Mouse (Mus musculus) brain, adult 2 months (tissue): Measurements from ENCODE around the gene Gm11146.

Source experiments
- DNase-seq: peaks from one replicate; pipeline ENCODE4 v3.0.0; 2011; ENCODE audit warnings: low read depth, low spot score

The Gm11146 gene

DNA sequence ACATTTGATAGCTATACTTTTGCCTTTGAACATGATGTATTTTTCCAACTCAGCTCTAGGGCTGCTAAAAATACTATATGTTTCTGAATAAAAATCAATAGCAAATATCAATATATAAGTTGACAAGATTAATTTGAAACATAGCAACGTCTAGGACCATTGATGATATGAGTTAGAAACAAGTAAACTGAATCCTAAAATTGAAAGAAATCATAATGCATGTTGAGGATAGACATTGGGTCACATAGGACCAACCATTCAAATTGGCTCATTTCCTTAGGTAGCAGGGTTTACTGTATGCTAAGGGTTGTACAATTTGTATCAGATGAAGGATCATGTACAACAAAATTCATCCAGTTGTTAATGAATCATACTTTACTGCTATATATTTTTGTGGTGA lies at the start of gene Gm11146:
TSS of gene Gm11146 (minus strand) at position 101 of the 400 bp plus-strand sequence.
- DNase-seq = no peak

DNA sequence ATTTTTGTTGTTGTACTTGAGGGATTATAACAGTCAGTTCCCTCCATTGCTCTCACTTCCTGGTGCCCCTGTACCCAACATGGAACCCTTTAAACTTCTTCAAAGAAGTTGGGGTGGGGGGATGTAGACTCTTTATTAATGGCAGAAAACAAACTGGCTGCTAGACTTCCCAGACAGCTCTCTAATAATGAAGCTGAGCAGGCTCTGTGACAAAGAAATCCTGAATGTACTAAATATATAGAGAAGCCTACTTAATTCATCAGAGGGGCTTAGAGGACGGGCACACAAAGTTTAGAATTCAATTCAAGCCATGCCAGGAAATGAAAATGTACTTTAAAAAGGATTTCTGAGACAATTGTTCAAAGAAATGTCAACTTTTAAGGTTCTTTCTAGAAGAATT lies 48.7 kb upstream of the Gm11146 start:
- no peak for DNase-seq

DNA sequence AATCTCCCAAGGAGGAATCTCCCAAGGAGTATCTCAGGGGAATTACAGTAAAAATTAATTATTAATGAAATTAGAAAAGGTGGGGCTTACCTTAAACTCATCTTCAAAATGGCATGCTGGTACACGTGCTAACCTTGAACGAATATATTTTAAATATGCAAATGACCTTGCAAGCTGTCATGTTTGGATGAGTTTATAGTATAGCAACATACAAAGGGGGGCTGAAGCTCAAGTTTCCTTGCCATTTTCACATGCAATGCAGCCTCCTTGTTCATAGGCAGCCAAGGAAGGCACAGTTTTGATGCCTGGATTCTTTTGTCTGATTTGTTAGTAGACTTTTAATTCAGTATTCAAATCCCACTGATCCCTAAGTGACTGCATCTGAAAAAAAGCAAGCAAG lies 47.1 kb upstream of the Gm11146 start:
- no peak for DNase-seq

DNA sequence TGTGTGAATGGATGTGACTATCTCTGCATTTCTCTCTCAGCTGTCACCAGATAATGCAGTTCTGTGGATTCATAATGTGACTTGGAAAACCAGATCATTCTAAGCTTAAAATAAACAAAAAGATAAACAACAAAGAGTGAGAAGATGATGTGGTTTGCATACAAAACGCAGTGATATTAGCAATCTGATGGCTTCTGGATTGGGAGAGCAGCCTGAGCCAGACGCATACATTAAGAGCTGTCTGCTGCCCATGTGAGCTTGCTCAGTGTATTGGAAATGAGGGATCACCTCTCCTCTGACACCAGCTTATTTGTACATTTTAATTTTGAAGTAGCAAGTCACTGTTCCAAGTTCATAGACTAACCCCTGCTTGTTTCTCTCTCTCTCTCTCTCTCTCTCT lies 46.3 kb upstream of the Gm11146 start:
- DNase-seq = no peak

DNA sequence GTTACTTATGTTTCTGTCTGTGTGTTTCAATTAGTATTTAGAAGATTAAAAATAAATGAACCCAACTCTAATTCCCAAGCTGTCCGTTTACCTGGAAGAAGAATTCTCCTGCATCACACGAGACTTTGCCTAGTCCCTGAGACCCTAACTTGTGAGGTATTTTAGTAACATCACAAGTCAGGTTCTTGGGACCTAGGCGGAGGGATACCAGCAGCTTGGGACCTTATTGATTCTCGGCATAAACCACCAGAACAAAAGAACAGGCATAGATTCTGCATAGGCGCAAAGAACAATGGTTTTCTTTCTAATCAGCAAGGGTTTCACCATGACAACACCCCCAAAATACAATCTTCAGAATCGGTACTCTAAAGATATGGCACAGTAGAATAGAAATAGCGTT lies 44.3 kb upstream of the Gm11146 start:
- DNase-seq = peak; percentile 70

DNA sequence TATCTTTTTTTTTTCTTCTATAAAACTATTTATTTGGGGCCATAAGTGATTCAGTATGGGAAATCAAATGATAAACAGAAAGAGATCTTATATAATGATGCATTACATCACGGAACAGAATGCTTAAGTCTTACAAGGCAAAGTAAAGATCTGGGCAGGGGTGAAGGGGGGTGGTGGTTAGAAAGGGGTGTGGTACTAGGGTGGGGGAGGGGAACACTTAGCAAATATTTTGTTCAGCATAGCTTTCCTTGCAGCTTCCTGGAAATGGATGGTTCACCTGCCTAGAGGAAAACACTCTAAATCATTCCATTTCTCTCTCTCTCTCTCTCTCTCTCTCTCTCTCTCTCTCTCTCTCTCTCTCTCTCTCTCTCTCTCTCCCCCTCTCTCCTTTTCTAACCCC lies 43.1 kb upstream of the Gm11146 start:
- peak; percentile 62 for DNase-seq

DNA sequence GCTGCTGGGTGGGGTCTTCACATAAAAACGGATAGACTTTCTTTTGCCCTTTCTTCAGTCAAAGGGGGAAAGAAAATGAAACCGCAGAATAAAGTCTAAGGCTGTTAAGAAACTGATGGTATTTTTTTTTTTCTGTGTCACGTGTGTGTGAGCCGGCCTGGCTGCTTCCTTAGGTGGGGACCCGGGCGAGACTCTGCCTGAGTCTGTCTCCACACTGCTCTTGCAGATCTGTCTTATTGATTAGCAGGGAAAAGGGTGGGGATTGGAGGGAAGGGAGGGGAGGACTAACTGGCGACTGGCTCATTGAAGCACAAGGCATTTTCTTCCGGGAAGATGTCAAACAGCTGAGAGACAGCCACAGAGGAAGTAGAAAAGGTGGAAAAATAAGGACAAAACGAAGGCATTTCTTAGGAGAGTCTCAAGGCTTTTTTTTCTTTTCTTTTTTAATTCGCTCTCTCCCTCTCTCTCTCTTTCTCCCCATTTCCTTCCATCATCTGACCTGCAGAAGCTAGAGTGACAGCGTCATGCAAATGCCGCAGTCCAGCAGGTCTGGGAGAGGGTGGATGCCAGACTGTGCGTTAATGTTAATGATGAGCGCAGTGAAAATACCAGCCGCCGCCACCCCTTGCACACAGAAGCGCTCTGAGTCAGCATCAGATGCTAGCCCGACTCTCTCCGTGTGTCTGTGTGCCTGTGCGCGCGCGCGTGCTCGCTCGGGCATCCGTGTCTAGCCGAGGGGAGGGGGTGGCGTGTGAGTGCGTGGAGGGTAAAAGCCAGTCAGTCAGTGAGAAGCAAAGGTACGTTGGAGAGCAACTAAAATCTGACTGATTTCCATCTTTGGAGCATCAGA lies 42.2 kb upstream of the Gm11146 start:
- DNase-seq = peak; percentile 96

DNA sequence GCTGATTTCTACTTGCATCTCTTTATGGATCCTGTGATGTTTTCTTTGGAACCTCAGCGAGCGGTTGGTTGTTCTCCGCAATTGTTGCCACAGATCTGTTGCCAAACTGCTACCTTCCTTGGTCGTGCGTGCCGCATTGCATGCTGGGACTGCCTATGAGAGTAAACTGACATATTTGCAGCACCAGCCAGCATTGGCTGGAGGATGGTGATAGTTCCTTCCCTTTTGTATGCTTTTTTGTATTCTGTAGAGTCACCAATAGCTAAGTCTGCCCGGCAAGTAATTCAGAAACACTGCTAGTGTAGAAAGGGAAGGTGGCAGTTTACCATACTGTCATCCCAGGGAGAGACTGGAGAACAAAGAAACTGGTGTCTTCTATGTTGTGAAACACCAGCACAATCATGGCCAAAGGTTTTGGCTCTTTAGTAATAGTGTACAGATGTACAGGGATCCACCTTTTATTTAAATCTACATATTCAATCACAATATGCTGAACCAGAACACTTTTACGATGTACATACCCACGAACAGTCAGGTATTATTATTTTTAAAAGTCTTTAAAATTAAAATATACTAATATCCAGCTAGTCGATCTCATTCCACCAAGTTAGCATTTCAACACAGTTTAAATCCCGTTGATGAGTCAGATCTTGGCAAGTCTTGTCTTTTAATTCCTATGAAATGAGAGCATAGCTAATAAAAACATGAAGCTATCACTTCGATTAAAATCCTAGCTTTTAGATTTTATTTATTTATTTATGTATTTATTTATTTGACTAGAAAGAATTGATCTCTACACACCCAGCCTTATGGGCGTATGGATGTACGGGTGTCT lies 41.4 kb upstream of the Gm11146 start:
- peak; percentile 92 for DNase-seq

DNA sequence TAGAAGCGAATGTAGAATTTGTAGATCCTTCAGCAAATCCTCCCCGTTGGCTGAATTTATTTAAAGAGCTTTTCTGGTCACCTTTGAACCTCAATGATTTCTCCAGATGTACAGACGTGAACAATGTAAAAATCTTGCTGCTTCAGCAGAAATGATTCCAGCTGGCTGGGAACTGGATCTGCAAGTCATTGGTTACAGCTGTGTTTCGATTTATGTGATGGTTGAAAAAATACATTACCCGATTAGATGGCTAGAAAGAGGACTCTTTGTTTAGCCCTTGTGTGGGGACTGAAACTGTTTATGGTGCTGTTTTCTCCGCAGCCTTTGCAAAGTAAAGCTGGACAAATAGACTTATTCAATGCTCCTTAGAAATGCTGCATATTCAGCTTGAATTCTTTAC lies 34.6 kb upstream of the Gm11146 start:
- DNase-seq = peak; percentile 19

DNA sequence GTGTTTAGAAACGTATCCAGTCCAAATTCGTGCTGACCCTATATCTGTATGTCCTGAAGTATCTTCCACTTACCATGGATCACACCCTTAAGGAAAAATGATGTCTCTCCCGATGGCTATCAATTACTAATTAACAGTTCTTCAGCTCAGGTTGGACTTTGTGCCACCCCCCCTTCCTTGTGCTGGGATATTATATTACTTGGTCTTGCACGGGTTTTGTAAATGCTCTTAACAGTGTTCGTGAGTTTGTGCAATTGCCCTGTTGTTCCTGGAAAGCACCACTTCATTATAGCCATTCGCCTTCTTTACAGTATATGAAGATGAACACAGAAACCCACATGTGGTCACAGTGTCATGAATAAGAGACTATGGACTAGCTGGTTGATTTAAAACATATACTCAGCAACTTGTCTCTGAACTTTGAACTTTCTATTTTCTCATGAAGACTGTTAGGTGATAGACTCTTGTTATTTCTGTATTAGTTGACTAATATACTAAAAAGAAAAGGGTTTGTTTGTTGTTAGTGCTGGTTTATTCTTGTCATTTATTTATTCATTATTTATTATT lies 30.5 kb upstream of the Gm11146 start:
- DNase-seq = no peak

DNA sequence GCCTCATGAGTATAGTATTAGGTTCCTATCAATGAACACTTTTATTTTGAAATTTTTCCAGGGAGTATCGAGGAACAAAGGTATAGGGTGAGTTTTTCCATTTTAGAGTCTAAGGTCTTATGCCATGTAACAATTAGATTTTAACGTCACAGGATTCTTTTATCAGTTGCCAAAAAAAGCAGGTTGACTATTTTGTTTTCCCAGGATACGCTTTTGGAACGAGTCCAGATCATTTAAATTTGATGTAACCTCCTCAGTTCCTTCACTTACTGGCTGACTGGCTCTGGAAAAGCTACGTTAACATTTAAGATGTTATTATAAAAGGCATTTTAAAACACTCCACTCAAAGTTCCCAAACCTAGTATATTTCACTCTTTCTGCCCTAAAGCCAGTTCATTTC lies 20.8 kb upstream of the Gm11146 start:
- no peak for DNase-seq

DNA sequence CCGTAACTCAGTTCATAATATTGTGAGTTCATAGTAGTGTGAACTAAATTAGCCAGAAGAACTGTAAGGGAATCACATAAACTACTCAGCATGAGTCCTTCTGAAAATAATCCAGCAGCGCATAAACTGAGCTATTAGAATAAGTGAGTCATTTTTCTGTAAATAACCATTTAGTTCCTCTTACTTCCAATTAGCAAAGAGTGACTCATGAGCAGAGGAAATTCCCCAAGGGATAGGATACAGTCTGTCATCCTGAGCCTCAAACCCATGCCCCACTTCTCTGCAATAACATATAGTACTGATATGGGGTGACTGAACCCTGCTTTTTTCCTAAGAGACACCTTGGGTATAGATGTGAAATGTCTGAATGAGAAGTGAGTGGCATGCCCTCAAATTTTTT lies 687 bp upstream of the Gm11146 start:
- peak; percentile 79 for DNase-seq

DNA sequence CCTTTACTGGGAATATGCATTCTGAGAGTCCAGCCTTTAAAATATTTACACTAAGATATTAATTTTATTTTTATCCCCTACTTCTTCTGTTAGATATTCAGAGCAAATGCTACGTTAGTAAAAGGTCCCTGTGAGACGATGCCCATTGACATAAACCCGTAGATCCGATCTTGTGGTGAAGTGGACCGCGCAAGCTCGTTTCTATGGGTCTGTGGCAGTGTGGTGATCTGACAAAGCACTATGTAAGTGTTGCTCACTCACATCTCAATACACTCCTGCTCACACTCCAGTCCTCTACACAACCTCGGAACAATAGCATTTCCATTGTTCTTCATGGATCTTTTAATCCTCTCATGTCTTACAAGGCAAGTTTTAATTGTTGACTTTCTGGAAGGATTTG lies 3.1 kb downstream of the Gm11146 start:
- peak; percentile 19 for DNase-seq

DNA sequence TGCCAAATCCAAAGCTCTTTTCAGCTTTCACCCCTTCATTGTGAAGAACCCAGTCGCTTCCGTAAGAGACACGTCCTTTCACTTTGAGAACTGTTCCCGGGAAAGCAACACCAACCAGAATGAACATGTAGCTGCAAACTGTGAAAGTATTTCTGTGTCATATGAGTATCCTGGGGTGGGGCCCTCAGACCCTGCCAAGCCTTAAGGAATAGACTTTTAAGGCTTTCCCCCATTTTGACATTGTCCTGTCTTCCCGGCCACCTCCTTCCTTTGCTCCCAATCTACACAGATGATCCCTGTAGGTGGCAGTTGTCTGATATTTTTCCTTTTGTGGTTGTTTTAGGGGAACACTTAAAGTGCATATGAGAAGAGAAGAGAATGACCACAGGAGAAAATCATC lies 5.3 kb downstream of the Gm11146 start:
- DNase-seq = peak; percentile 65

DNA sequence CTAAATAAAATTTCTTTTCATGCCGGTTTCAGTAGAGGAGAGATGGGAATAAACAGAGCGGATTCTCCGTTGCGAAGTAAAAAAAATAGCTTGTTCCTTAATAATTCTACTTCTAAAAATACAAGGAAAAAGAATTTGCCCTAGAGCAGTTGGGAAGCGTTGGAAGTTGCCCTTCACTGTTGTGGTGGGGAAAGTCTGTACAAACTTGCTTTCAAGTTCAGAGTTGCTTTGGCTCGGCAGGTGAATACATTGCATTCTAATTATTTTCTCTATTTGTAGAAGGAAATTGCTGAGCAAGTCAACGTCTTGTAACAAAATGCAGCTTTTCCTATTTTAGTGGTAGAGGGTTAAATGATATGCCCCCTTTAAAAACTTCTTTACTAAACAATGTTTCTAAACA lies 6.2 kb downstream of the Gm11146 start:
- peak; percentile 18 for DNase-seq

DNA sequence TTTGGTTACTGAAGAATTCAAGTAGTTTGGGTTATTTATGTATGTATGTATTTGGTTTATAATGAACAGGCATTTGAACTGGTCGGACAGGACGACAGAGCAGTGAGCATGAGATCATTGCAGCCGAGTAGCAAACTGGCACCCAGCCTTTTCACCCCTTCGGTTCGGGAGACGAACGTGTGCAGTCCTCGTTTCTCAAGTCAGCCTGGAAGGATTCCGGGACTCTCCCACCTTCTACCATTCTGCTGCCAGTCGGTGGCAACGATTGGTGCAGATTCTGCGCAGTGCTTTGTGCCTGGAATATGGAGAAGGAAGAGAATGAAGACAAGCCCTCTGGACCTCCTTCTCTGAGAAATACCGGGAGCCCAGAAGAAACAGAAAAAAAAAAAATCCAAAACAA lies 7.3 kb downstream of the Gm11146 start:
- peak; percentile 98 for DNase-seq

DNA sequence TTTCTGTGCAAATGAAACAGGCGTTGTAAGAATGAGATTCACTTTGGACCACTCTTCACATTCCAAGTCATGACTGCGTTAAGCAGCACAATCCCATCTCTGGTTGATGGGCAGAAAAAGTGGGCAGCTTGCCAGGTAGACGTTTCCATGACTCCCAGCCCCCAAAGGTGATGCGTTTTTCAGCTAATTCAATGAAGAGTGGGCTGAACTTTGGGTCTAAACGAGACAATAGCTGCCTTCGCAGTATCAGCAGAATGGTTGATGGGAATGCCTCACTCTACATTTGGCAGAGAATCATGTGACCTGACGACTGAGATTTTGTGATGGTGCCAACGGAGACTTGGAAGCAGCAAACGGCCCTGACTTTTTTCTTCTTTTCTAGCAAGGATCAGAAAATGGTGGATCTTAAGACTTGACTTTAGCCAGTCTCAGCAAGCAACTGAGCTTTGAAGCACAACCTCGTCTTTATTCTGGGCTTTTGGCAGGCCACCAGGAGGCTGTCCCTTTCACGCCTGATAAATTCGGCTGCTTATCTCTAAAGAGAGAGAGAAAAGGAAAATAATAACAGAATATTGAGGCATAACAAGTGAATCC lies 8.0 kb downstream of the Gm11146 start:
- peak; percentile 92 for DNase-seq

DNA sequence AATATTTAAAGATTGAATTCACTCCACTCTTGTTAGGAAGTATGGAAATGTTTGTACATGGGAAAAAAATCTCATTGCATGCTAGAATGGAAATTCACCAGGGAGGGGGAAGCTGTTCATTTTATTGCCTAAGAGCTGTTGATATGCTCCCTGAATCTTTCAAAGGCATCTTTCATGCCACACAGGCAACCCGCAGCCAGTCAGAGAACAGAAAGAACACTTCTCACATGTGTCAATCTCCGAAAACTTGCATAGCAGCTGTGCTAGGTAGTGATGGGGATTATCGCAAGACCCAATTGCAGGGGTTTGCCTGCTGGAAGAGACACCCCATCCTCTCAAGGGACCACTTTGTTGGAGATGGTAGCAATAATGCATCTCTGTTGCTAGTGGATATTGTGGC lies 8.9 kb downstream of the Gm11146 start:
- DNase-seq = peak; percentile 64

DNA sequence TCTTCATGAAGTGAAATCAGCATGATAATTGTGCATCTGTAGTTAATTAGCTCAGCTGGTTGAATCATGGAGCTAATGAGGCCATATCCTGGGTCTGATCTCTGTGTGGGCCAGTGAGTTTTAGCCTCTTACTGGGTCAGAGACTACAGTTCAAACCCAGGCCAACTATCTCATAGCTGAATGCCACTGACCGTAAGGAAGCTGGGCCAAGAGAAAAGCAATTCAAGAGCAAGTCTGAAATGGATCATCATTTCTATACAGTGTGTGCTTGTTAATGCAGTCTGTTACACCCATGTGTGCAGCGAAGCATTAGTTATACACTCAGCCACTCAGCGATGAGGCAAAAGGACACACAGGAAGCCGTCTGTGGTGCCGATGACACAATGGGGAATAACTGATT lies 28.9 kb downstream of the Gm11146 start:
- no peak for DNase-seq

DNA sequence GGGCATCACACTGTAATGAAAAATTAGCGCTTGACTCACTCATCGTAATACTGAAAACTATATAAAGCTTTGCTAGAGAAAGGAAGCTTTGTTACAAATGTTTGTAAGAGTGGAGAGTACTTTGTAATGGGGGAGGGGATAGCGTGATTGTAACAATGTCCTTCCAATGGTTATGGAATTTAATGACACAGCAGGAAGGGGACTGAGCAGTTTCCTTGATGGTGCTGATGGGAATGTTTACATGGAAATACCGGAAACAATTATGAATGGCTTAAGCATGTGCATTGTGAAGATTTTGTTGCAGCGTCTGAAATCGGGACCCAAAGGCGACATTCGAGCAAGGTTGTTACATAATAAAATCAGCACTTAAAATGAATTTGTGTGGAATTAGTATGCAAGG lies 32.4 kb downstream of the Gm11146 start:
- DNase-seq = no peak

DNA sequence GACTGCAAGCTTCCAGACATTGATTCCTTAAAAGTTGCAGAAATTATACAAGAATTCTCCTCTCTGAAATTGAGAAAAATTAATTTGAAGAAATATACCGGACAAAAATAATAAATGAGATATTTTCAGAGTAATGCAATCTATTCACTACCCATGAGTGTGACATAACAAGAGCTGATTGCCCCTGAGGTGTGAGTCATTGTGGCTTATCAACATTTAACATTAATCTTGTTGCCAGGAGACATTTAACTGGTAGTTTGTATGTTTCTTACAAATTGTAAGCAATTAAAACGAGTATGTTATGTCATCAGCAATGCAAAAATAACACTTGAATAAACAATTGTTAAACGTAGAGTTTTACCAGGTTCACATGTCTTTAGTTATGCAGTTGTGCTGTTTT lies 33.5 kb downstream of the Gm11146 start:
- no peak for DNase-seq

DNA sequence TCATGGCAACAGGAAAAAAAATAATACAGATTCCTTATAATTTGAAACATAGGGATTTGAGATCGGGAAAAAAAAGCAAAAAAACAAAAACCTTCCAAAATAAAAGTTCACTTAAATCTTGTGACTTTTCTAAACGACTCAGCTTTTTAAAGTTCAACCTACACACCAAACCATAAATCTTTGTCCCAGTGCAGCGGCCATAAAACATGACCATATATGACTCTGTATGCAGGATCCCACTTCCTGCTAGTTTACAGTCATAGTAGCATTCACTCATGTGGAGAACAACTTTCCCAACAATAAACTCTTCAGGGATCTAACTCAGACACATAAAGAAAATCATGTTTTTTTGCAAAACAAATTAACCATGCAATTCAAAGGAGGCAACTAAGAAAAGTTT lies 39.0 kb downstream of the Gm11146 start:
- DNase-seq = no peak
